Mouse (Mus musculus): ENCODE results near the gene Col4a4.

Col4a4 gene

DNA sequence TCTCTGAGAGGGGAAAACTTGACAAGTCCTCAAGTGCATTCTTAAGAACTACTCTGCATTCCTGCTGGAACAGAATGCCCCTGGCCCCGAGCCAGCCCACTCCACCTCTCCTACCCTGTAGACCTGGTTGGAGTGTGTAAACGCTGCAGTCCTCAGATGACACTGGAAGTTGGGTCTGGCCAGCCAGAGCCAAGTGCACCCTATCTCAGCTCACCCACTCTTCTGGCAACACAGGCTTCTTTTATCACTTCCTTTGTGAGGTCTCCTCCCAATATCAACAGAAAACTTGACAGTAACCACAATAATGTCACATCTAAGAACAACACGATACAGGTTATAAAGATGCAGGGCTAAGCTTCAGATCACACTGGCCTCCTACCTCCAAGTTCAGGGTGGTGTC, 8.7 kb downstream of the Col4a4 start:
- peak; percentile 2 for DNase-seq (ENCODE audit: low spot score)

GRCm38 (mm10) chr1:82577339-82577738, 9.3 kb downstream of the Col4a4 start:
- DNase-seq (ENCODE audit: low spot score): no peak

DNA sequence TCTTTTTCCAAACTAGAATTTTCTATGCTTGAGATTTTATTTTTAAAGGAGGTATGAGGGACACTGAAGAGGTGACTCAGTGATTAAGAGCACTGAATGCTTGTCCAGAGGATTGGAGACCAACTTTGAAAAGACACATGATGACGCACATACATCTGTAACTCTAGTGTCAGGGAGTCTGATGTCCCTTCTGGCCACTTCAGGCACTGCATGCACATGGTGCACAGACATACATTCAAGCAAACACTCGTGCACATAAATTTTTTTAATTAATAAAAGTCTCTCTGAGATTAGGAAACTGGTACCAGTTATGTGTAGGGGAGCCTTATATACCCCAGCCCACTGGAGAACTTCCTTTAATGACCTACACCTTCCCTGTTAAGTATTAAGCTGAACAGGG, 10.5 kb downstream of the Col4a4 start:
- no peak for DNase-seq (ENCODE audit: low spot score)

GRCm38 (mm10) chr1:82575681-82576080, 11.0 kb downstream of the Col4a4 start:
- DNase-seq (ENCODE audit: low spot score): no peak

GRCm38 (mm10) chr1:82571758-82572157, 14.9 kb downstream of the Col4a4 start:
- no peak for DNase-seq (ENCODE audit: low spot score)

GRCm38 (mm10) chr1:82569405-82569804, 17.2 kb downstream of the Col4a4 start:
- no peak for DNase-seq (ENCODE audit: low spot score)

DNA sequence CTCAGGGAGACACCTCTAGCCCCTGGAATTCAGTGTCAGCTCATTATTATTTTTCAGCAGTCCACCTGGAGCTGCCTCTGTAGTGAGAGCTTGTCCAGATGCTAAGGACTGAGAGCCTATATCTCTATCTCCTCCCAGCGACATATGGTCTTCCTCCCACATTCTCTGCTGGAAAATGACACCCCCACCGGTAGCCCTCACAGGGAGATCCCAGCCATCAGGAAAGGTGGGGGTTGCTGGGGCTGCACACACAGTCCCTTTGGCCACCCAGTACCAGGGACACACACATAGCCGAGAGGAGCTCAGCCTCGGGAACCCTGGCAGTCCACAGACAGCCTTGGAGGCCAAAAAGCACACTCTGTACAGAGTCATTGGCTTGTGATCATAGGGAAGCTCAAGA, 26.4 kb downstream of the Col4a4 start:
- no peak for DNase-seq (ENCODE audit: low spot score)

DNA sequence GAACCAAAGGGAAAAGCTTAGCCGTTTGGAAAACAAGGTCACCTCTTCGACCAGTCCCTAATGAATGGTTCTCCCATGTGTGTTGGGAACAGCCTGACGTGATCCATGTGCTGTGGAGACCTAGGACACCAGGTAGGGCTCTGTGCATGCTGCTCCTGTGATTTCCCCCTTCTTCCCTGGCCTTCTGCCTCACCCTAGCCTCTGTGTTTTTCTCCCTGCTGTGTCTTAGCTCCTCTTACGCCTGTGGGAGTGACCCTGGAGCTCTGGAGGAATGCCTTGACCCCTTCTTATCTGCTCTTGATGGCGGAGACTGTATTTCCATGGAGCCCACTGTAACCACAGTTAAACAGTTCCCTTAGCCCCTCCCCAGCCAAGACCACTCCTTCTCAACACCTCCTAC, 31.8 kb downstream of the Col4a4 start:
- no peak for DNase-seq (ENCODE audit: low spot score)

GRCm38 (mm10) chr1:82554443-82554850, 32.2 kb downstream of the Col4a4 start:
- DNase-seq (ENCODE audit: low spot score): peak; percentile 22

DNA sequence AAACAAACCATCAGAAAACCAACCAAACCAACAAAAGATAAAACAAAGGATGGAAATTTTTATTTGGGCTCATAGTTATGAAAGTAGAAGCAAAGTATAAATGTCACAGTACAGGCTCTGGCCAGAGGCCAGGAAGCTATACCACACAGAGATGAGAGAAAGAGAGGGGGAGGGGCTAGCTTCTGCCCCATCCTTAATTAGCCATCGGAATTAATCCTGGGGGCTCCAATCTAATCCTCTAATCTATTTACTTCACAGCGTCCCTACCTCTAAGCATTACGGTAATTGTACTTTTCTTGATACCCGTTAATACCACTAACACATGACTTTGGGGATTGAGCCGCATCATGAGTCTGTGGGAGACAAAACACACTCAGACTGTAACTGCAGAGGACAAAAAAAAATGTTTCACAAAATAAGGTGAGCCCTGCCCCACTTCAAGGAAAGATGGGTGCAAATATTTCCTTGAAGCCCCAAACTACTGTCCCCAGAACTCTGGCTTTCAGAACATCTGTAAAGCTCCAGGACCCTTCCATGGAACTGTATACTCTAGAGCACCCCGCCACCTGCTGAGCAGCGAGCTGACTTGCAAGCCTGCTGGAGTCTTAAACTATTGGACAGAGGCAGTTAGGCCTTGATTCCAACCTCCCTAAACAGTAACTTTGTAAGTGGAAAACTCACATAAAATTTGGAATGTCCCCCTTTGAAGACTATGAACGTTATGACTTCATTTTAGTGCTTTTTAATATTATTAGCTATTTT, 41.3 kb downstream of the Col4a4 start:
- no peak for DNase-seq (ENCODE audit: low spot score)

DNA sequence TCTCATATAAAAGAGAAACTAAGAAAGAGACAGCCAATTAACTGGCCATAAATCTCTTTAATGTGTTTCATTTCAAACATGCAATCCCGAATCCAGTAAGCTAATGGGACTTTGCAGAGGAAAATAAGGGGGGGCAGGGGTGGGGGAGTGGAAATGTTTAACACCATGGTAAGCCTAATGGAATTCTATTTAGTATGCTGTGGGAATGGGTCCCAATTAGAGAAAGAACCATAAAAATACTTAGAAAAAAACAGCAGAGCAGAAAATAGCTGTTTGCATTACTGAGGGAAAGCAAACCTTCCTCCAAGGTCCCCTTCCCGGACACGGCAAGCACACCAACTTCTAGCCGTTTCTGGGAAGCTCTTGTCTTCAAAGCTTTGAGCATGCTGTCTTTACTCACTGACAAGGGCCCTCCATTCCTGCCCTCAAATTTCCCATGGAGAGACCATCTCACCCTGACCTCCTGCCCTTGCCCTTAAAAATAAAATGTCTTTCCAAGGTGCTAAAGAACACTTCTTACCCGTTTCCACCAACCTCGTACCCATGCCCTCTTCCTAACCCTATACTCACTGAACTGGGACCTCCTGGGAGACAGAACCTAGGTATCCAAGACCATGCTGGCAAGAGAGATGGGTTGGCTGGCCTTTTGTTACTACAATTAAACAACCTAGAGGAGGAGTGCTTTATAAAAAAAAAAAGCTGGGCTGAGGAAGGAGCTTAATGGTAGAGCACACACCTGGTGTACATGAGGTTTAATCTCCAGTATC, 42.0 kb downstream of the Col4a4 start:
- no peak for DNase-seq (ENCODE audit: low spot score)

GRCm38 (mm10) chr1:82543934-82544333, 42.7 kb downstream of the Col4a4 start:
- DNase-seq (ENCODE audit: low spot score): no peak

DNA sequence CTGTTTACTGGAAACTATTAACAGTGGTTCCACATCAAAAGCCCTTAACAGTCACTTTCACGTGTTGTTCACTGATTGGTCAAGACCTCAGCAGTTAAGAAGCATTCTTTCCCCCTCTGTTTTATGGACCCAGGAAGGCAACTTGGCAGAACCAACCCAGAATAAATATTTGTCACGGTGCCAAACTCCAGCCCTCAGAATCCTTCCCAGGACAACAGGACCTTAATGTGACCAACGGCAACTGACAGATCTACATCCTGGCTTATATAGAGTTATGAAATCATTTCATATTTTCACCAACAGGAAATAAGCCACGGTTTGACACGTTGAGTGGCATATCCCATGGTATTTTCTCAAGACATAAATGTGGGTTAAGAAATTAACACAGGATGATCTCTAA, 46.6 kb downstream of the Col4a4 start:
- no peak for DNase-seq (ENCODE audit: low spot score)

DNA sequence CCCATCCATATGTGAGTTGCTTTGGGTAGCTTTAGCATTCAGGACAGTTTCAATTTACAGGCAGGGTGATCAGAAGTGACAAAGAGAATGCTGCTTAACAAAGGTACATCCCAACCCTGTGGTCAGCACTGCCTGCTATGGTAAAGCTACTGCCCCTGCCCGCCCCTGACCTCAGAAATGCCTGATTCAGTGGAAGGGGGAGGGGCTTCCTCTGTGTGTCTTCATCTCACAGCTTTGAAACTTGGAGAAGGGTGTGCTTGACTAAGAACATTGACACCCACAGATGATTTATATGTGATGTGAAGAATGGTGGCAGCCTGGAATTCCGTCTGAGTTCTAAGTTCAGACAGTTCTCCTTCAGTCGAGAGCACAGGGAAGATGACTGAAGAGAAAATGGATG, 48.8 kb downstream of the Col4a4 start:
- no peak for DNase-seq (ENCODE audit: low spot score)

- no peak for DNase-seq (ENCODE audit: low spot score)
Measured at GRCm38 (mm10) chr1:82536515-82537174, 50.0 kb downstream of the Col4a4 start.

DNA sequence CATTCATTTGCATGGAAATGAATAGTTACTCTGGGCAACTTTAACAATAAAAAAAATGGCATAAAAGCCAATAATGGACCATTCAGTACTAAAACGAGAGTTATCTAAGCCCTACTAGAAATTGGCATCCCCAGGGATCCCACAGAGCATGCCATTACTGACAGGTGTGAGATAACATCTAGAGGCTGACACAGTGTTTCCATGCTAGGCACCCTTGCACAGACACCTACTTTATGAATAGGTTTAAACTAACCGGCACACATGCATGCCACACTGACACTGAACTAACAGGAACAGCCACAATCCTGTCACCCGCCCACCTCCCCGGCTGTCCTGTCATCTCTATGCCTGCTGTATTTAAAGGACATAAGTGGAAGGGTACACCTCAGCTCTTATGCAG, 58.7 kb downstream of the Col4a4 start:
- DNase-seq (ENCODE audit: low spot score): no peak

- no peak for DNase-seq (ENCODE audit: low spot score)
Measured at GRCm38 (mm10) chr1:82491954-82492353, 94.7 kb downstream of the Col4a4 start.

GRCm38 (mm10) chr1:82486371-82486770, 100.3 kb downstream of the Col4a4 start:
- DNase-seq (ENCODE audit: low spot score): no peak

- DNase-seq (ENCODE audit: low spot score): no peak
Measured at GRCm38 (mm10) chr1:82482371-82482770, 104.3 kb downstream of the Col4a4 start.

- DNase-seq (ENCODE audit: low spot score): no peak
Measured at GRCm38 (mm10) chr1:82479696-82480487, 106.8 kb downstream of the Col4a4 start.

DNA sequence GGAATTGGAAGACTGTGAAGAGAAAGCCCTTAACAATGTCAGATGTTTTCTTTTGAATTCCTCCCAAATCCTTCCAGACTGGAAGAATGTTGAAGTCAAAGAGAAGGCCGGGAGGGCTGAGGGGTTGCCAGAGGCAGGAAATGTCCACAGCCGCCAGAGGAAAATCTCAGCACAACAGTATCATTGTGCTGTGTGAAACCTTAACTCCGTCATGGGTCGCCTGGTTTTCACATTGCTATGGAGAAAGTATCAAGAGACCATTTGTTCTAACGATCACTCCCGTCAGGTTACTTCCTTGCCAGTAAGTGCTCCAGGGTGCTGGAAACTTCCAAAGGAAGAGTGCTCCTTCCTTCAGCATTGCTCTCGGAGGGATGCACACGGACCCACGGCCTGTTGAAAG, 109.9 kb downstream of the Col4a4 start:
- peak; percentile 8 for DNase-seq (ENCODE audit: low spot score)

DNA sequence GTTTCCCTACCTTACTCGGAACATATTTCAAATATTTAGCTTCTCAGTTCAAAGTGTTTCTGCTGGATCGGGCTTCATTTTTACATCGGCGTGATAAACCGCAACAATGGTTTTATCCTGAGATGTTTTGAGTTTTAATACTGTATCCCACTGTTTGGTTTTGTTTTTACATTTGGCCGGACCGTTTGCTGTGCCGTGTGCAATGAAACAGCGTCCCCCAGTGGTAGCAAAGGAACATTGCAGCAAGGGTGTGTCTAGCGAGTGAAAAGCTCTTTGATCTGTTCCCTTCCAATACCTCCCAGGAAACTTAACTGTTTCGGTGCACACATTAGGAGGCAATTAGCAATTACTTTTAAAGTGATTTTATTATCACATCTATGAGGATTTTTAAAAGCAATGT, 110.4 kb downstream of the Col4a4 start:
- no peak for DNase-seq (ENCODE audit: low spot score)

Measured in yolk sac, embryonic 10.5 days (tissue).